23 mouse cellular contexts compared by ENCODE assay signal in the genomic region with DNA sequence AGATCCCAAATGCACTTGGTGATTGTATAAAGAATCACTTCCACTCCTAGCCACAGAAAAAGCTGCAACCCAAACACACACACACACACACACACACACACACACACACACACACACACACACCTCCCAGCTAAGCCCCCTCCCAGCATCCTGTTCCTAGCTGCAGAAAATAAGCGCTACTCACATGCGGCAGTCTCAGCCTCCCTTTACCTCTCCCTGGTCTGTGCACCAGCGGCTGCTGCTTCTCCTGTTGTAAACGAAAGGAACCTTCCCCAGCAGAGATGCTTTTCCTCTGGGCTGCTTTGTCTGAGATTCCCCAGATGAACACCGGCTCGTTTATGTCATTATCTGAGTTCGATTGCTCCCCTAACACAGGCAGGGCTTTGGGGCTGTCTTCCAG. TPM values are rescaled to one million over a fixed set of nuclear protein-coding genes. Genes with fewer than 3 reads are reported as not detected.
DNase-seq lines count a peak whose midpoint lies in the region; ATAC-seq and TF ChIP-seq lines count a peak whose summit lies in the region.
"Had no signal": no experiment of that assay in that cellular context is flagged by ENCODE, and none has a peak within 500 bp of the region (broad histone marks: within the 10 kb centered on the region; RNA-seq: fewer than 3 reads in every experiment).

A gene (minus strand): TSS at position 223 of the 400 bp plus-strand sequence.

- no peak for TF ChIP-seq CTCF in forebrain, postnatal 0 days (IDR thresholded peaks at IDR 0.05; ENCODE audit: low read depth)
- no peak for TF ChIP-seq CTCF in midbrain, postnatal 0 days (IDR thresholded peaks at IDR 0.05)

- H3K27me3 ChIP-seq in forebrain, postnatal 0 days (ENCODE audit: insufficient read depth, low read length): peaks cover 4% of the 10 kb centered on the region; the same call in 1 of the 2 replicates
- peaks cover 19% of the 10 kb centered on the region for H3K27me3 ChIP-seq in forebrain, embryonic 12.5 days
- no peaks in the 10 kb centered on the region for H3K27me3 ChIP-seq in midbrain, postnatal 0 days (ENCODE audit: insufficient read depth, low read length)
- H3K27me3 ChIP-seq: neural tube, embryonic 12.5 days had no signal

- intact Hi-C loops in left cerebral cortex, postnatal 10 days (cut with DNase I): no loop called here
- intact Hi-C loops in left cerebral cortex, postnatal 36 days (cut with DNase I): no loop called here

- no peaks in the 10 kb centered on the region for H3K4me1 ChIP-seq in forebrain, postnatal 0 days (ENCODE audit: insufficient read depth)
- 0 out of 2 replicates have a peak, but pooled peaks cover 7% of the 10 kb centered on the region for H3K4me1 ChIP-seq in forebrain, embryonic 12.5 days
- H3K4me1 ChIP-seq in midbrain, postnatal 0 days (ENCODE audit: insufficient read depth, low read length): no peaks in the 10 kb centered on the region
- H3K4me1 ChIP-seq: neural tube, embryonic 12.5 days had no signal

- H3K27ac ChIP-seq in forebrain, postnatal 0 days (ENCODE audit: low read depth, low read length): peak within 1 kb of the TSS; percentile 35; the same call in 1 of the 2 replicates
- H3K27ac ChIP-seq in forebrain, embryonic 12.5 days: no peak within 1 kb of the TSS
- no peak within 1 kb of the TSS for H3K27ac ChIP-seq in midbrain, postnatal 0 days (ENCODE audit: low read depth, low read length)
- H3K27ac ChIP-seq: midbrain, embryonic 12.5 days; neural tube, embryonic 12.5 days had no signal

- H3K9ac ChIP-seq in forebrain, postnatal 0 days: no peak within 1 kb of the TSS
- H3K9ac ChIP-seq in forebrain, embryonic 12.5 days: no peak within 1 kb of the TSS
- H3K9ac ChIP-seq in midbrain, postnatal 0 days (replicated peaks; ENCODE audit: low read length, poor library complexity, severe bottlenecking): peak within 1 kb of the TSS; percentile 42
- H3K9ac ChIP-seq: midbrain, embryonic 12.5 days; neural tube, embryonic 12.5 days had no signal

- 28% methylated on average over 7 of the region's 7 CpGs for WGBS in forebrain, postnatal 0 days
- 39% methylated on average over 7 of the region's 7 CpGs for WGBS in forebrain, embryonic 12.5 days
- WGBS in midbrain, postnatal 0 days: 45% methylated on average over 7 of the region's 7 CpGs

- no peak for ATAC-seq in forebrain, postnatal 0 days
- ATAC-seq in forebrain, embryonic 12.5 days (ENCODE audit: low FRiP score): no peak
- no peak for ATAC-seq in midbrain, postnatal 0 days (ENCODE audit: low FRiP score)
- ATAC-seq: inflammation-experienced regulatory T-cells, adult 6 months had no signal

- no peak within 1 kb of the TSS for H3K4me3 ChIP-seq in forebrain, postnatal 0 days (ENCODE audit: low read depth, low read length)
- no peak within 1 kb of the TSS for H3K4me3 ChIP-seq in forebrain, embryonic 12.5 days (replicated peaks)
- no peak within 1 kb of the TSS for H3K4me3 ChIP-seq in midbrain, postnatal 0 days (ENCODE audit: low read depth, low read length)
- H3K4me3 ChIP-seq: erythroblast, embryonic 14.5 days; midbrain, embryonic 12.5 days; neural tube, embryonic 12.5 days had no signal

- no peak for DNase-seq in forebrain, postnatal 0 days
- no peak for DNase-seq in left cerebral cortex, postnatal 10 days (ENCODE audit: extremely low spot score in 1 of 2, low spot score in 2 of 2)
- no peak for DNase-seq in left cerebral cortex, postnatal 36 days (ENCODE audit: low spot score in 2 of 2)
- peak; percentile 13 for DNase-seq in right cerebral cortex, postnatal 25 days
- DNase-seq in right cerebral cortex, postnatal 36 days (ENCODE audit: low spot score in 2 of 2): no peak
- no peak for DNase-seq in midbrain, postnatal 0 days (ENCODE audit: low spot score)
- DNase-seq in natural killer cell, adult 2 months (ENCODE audit: low spot score in 2 of 2): no peak
- DNase-seq: adrenal gland, adult 2 months; cerebellum, adult 11 months; cerebellum, postnatal 25 days; gastrocnemius, postnatal 25 days; kidney, adult 8-10 months; kidney, postnatal 36 days; layer of hippocampus, adult 9-11 months; lung, adult 18-20 months; thymus, adult 2 months had no signal

- no peaks in the 10 kb centered on the region for H3K36me3 ChIP-seq in forebrain, postnatal 0 days (ENCODE audit: insufficient read depth)
- H3K36me3 ChIP-seq in forebrain, embryonic 12.5 days (replicated peaks): no peaks in the 10 kb centered on the region
- no peaks in the 10 kb centered on the region for H3K36me3 ChIP-seq in midbrain, postnatal 0 days (ENCODE audit: insufficient read depth, low read length)
- H3K36me3 ChIP-seq: midbrain, embryonic 12.5 days; neural tube, embryonic 12.5 days had no signal

- no peak within 1 kb of the TSS; the same call in 1 of the 2 replicates for H3K4me2 ChIP-seq in forebrain, postnatal 0 days (ENCODE audit: low read depth)
- no peak within 1 kb of the TSS for H3K4me2 ChIP-seq in forebrain, embryonic 12.5 days
- H3K4me2 ChIP-seq in midbrain, postnatal 0 days (ENCODE audit: low read depth, low read length, poor library complexity, severe bottlenecking): peak within 1 kb of the TSS; percentile 24
- H3K4me2 ChIP-seq: midbrain, embryonic 12.5 days; neural tube, embryonic 12.5 days had no signal

- no peaks in the 10 kb centered on the region for H3K9me3 ChIP-seq in forebrain, postnatal 0 days (ENCODE audit: low read length)
- H3K9me3 ChIP-seq in forebrain, embryonic 12.5 days: no peaks in the 10 kb centered on the region
- H3K9me3 ChIP-seq in midbrain, postnatal 0 days (ENCODE audit: low read length): no peaks in the 10 kb centered on the region
- H3K9me3 ChIP-seq: midbrain, embryonic 12.5 days; neural tube, embryonic 12.5 days had no signal

RNA-seq across cellular contexts. Expression of the gene that starts here (rescaled TPM):
- 10.2 and 22.5 TPM in 2 replicates for total RNA-seq in forebrain, postnatal 0 days (2014; rRNA removed)
- polyA plus RNA-seq in forebrain, postnatal 0 days (2015; fragmentation: Nextera tagmentation; extraction: Ambion mirVana): 1.8 and 3.9 TPM in 2 replicates
- 3.5 and 4.1 TPM in 2 replicates for polyA plus RNA-seq in forebrain, embryonic 12.5 days (2016; fragmentation: Nextera tagmentation; extraction: Ambion mirVana)
- 10 to 100 TPM; 11.5 to 12.5 TPM for total RNA-seq in left cerebral cortex, postnatal 10 days (2021)
- total RNA-seq in left cerebral cortex, postnatal 36 days (2021): 10 to 100 TPM in 1 of 2 experiments, 1 to 10 TPM in 1; 7.4 to 11.8 TPM
- 25.4 and 32.0 TPM in 2 replicates for total RNA-seq in midbrain, postnatal 0 days (2014; rRNA removed)
- polyA plus RNA-seq in midbrain, postnatal 0 days (2015; fragmentation: Nextera tagmentation; extraction: Ambion mirVana): 6.1 and 7.5 TPM in 2 replicates
- total RNA-seq: liver, adult 2 months had no signal
- polyA plus RNA-seq: erythroblast, embryonic 14.5 days; heart, postnatal 0 days; inflammation-experienced regulatory T-cells, adult 6 months; liver, adult 2 months had no signal
